Mouse (Mus musculus): ENCODE data around the gene Olfr10. TPM values are rescaled to one million over a fixed set of nuclear protein-coding genes. Genes with fewer than 3 reads are reported as not detected.

The Olfr10 gene
- total RNA-seq (2023) = not detected

DNA sequence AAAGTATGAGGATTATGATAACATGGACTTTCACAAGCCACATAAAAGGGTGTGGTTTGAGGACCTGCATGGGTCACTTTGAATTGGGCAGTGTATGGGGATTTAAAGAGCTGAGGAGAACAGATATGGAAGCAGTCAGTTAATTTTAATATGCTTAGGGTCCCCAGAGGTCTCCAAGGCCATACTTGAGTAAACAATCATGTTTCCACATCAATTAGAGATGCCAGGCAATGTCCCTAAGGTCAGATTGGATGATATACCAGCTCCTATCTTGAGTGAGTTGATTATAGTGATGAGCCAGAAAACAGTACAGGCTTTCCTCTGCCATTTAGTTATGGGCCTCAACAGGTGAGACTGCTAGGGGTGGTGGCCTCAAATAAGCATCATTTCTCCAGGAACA lies at the start of gene Olfr10:
Olfr10 (plus strand) TSS at position 301 of the 400 bp plus-strand sequence.

DNA sequence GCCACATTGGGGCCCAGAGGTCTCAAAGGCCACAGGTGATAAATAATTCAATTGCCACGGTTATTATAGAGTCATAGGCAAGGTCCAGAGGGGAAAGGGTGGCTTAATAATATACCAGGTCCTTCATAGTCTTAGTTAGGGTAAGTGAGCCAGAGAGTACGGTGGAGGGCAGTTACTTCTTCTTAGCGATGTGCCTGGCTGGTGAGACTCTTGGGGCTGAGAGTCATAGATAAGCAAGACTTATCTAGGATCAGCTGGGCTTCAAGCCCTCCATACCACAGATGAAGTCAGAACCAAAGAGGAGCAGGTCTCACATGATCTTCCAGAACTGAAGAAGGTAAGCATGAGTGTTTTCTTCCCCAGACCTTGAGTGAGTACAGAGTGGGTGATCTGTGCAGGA lies 26.3 kb upstream of the Olfr10 start, which contains the start of gene Olfr1393:
Olfr1393 (plus strand) TSS at position 83 of the 400 bp plus-strand sequence.

GRCm38 (mm10) chr11:49284982-49285381 lies 19.6 kb upstream of the Olfr10 start, which contains the start of gene Olfr1392:
TSS of gene Olfr1392 (plus strand) at chr11:49285282.

GRCm38 (mm10) chr11:49322442-49322841 lies 17.9 kb downstream of the Olfr10 start, which contains the start of gene Olfr1391:
TSS of gene Olfr1391 (plus strand) at chr11:49322742.

DNA sequence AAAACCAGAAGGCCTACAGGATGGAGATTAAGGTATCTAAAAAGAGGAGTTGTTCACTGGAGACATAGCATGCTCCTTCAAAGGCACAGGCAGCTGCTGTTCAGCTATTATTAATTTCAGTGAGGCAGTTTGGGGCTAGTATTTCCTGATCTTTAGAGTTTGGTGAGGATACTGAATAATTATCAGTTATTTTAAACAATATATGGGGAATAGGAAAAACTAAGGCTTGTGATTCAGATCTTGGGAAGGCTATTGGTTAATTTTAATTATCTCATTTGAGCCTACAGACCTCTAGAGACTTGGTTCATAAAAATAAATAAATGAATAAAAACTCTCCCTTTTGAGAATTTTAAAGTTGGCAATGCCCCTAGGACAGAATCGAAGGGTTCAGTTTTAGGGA lies 30.3 kb downstream of the Olfr10 start, which contains the start of gene Olfr1390:
Olfr1390 (plus strand) TSS at position 301 of the 400 bp plus-strand sequence.

Other genes starting within 250 kb of the Olfr10 start
- 1 to 10 TPM in 1 of 2 experiments, under 1 TPM in 1; 0.46 to 1.5 TPM for gene Tgtp2, start 240.5 kb upstream of the Olfr10 start, total RNA-seq (2023)
- 10 to 100 TPM; 17.0 TPM for gene Ifi47, start 228.2 kb upstream of the Olfr10 start, total RNA-seq (2023)
- gene Olfr1396, start 189.9 kb upstream of the Olfr10 start, total RNA-seq (2023) = not detected
- gene Olfr1395, start 162.5 kb upstream of the Olfr10 start, total RNA-seq (2023) = not detected
- not detected for gene Olfr1394, start 150.4 kb upstream of the Olfr10 start, total RNA-seq (2023)
- gene Btnl9, start 117.6 kb upstream of the Olfr10 start, total RNA-seq (2023) = 1 to 10 TPM; 2.1 to 2.4 TPM
- gene Zfp62, start 101.4 kb upstream of the Olfr10 start, total RNA-seq (2023) = 10 to 100 TPM; 44.4 to 46.3 TPM
- gene Mgat1, start 60.5 kb upstream of the Olfr10 start, total RNA-seq (2023) = 10 to 100 TPM; 69.3 to 81.5 TPM
- under 1 TPM in 1 of 2 experiments, not detected in 1; 0.73 TPM for gene Olfr1393, start 26.4 kb upstream of the Olfr10 start, total RNA-seq (2023)
- not detected for gene Olfr1392, start 19.5 kb upstream of the Olfr10 start, total RNA-seq (2023)
- not detected for gene Olfr1391, start 18.0 kb downstream of the Olfr10 start, total RNA-seq (2023)
- not detected for gene Olfr1390, start 30.4 kb downstream of the Olfr10 start, total RNA-seq (2023)
- not detected for gene Olfr1389, start 118.3 kb downstream of the Olfr10 start, total RNA-seq (2023)
- under 1 TPM; 0.26 to 0.28 TPM for gene Olfr1388, start 131.9 kb downstream of the Olfr10 start, total RNA-seq (2023)
- not detected for gene Olfr1387, start 150.6 kb downstream of the Olfr10 start, total RNA-seq (2023)
- not detected for gene Olfr1386, start 160.3 kb downstream of the Olfr10 start, total RNA-seq (2023)
- gene Olfr1385, start 184.3 kb downstream of the Olfr10 start, total RNA-seq (2023) = not detected
- not detected for gene Olfr1384, start 202.0 kb downstream of the Olfr10 start, total RNA-seq (2023)
- not detected for gene Olfr1383, start 214.9 kb downstream of the Olfr10 start, total RNA-seq (2023)
- gene Olfr1382, start 223.5 kb downstream of the Olfr10 start, total RNA-seq (2023) = not detected
- not detected for gene Olfr1381, start 238.7 kb downstream of the Olfr10 start, total RNA-seq (2023)